Mouse (Mus musculus): ENCODE data around the gene Tbc1d19. TPM values are rescaled to one million over a fixed set of nuclear protein-coding genes. Genes with fewer than 3 reads are reported as not detected.

The Tbc1d19 gene
- polyA plus RNA-seq, 1 experiment from 2014 or later: 15.9 TPM

GRCm38 (mm10) chr5:53874966-53875365 lies 65.6 kb downstream of the Tbc1d19 start:
- H3K4me2 ChIP-seq: no peak overlapping the region
- H3K27me3 ChIP-seq (replicated peaks; ENCODE audit: control insufficient read depth, insufficient read depth, low read length): no peaks in the 10 kb centered on the region
- H3K4me1 ChIP-seq (replicated peaks; ENCODE audit: control insufficient read depth, insufficient read depth, low read length): no peaks in the 10 kb centered on the region
- H3K9me3 ChIP-seq (ENCODE audit: control insufficient read depth, low read length): no peaks in the 10 kb centered on the region
- 85% methylated on average over 3 of the region's 3 CpGs for WGBS
- no peak for ATAC-seq (replicated peaks; ENCODE audit: low FRiP score)
- no peak for DNase-seq (ENCODE audit: low spot score)
- H3K27ac ChIP-seq (ENCODE audit: low read depth, low read length): no peak overlapping the region
- H3K36me3 ChIP-seq (ENCODE audit: control insufficient read depth, insufficient read depth, low read length): no peaks in the 10 kb centered on the region
- no peak overlapping the region for H3K4me3 ChIP-seq (ENCODE audit: low read depth, low read length)
- no peak overlapping the region for H3K9ac ChIP-seq (ENCODE audit: low read depth, low read length)

- H3K9me3 ChIP-seq (ENCODE audit: control insufficient read depth, low read length): no peaks in the 10 kb centered on the region
- no peaks in the 10 kb centered on the region for H3K27me3 ChIP-seq (replicated peaks; ENCODE audit: control insufficient read depth, insufficient read depth, low read length)
- H3K36me3 ChIP-seq (ENCODE audit: control insufficient read depth, insufficient read depth, low read length): no peaks in the 10 kb centered on the region; the same call in 1 of the 2 replicates
- H3K4me3 ChIP-seq (ENCODE audit: low read depth, low read length): no peak overlapping the region
- no peak overlapping the region for H3K9ac ChIP-seq (ENCODE audit: low read depth, low read length)
- no peak overlapping the region for H3K4me2 ChIP-seq
- H3K4me1 ChIP-seq (replicated peaks; ENCODE audit: control insufficient read depth, insufficient read depth, low read length): no peaks in the 10 kb centered on the region
- H3K27ac ChIP-seq (ENCODE audit: low read depth, low read length): no peak overlapping the region
- ATAC-seq (replicated peaks; ENCODE audit: low FRiP score) (no peak), DNase-seq (ENCODE audit: low spot score) (peak; percentile 32)
- 67% methylated on average over 4 of the region's 4 CpGs for WGBS
Observed at GRCm38 (mm10) chr5:53880724-53881123, 71.3 kb downstream of the Tbc1d19 start.

GRCm38 (mm10) chr5:53881381-53881990 lies 72.1 kb downstream of the Tbc1d19 start:
- no peak overlapping the region for H3K9ac ChIP-seq (ENCODE audit: low read depth, low read length)
- H3K9me3 ChIP-seq (ENCODE audit: control insufficient read depth, low read length): no peaks in the 10 kb centered on the region
- H3K4me3 ChIP-seq (ENCODE audit: low read depth, low read length): no peak overlapping the region
- ATAC-seq (replicated peaks; ENCODE audit: low FRiP score) (no peak), DNase-seq (ENCODE audit: low spot score) (no peak)
- no peaks in the 10 kb centered on the region; the same call in 1 of the 2 replicates for H3K36me3 ChIP-seq (ENCODE audit: control insufficient read depth, insufficient read depth, low read length)
- H3K4me1 ChIP-seq (replicated peaks; ENCODE audit: control insufficient read depth, insufficient read depth, low read length): no peaks in the 10 kb centered on the region
- H3K27ac ChIP-seq (ENCODE audit: low read depth, low read length): no peak overlapping the region
- no peaks in the 10 kb centered on the region for H3K27me3 ChIP-seq (replicated peaks; ENCODE audit: control insufficient read depth, insufficient read depth, low read length)
- no peak overlapping the region for H3K4me2 ChIP-seq
- WGBS: 71% methylated on average over 4 of the region's 4 CpGs

GRCm38 (mm10) chr5:53901406-53901805 lies 92.0 kb downstream of the Tbc1d19 start:
- Histone ChIP-seq H3K4me2 (no peak overlapping the region), H3K4me1 (replicated peaks; ENCODE audit: control insufficient read depth, insufficient read depth, low read length) (no peaks in the 10 kb centered on the region), H3K27ac (ENCODE audit: low read depth, low read length) (no peak overlapping the region), H3K36me3 (ENCODE audit: control insufficient read depth, insufficient read depth, low read length) (no peaks in the 10 kb centered on the region), H3K4me3 (ENCODE audit: low read depth, low read length) (no peak overlapping the region), H3K9me3 (ENCODE audit: control insufficient read depth, low read length) (no peaks in the 10 kb centered on the region), H3K9ac (ENCODE audit: low read depth, low read length) (no peak overlapping the region), H3K27me3 (replicated peaks; ENCODE audit: control insufficient read depth, insufficient read depth, low read length) (no peaks in the 10 kb centered on the region)
- no peak for DNase-seq (ENCODE audit: low spot score)
- WGBS: 80% methylated on average over 9 of the region's 9 CpGs
- ATAC-seq (replicated peaks; ENCODE audit: low FRiP score): no peak

- no peak overlapping the region for H3K27ac ChIP-seq (ENCODE audit: low read depth, low read length)
- H3K4me1 ChIP-seq (replicated peaks; ENCODE audit: control insufficient read depth, insufficient read depth, low read length): no peaks in the 10 kb centered on the region
- no peaks in the 10 kb centered on the region for H3K9me3 ChIP-seq (ENCODE audit: control insufficient read depth, low read length)
- H3K36me3 ChIP-seq (ENCODE audit: control insufficient read depth, insufficient read depth, low read length): no peaks in the 10 kb centered on the region
- H3K9ac ChIP-seq (ENCODE audit: low read depth, low read length): no peak overlapping the region
- no peak overlapping the region for H3K4me2 ChIP-seq
- no peak overlapping the region for H3K4me3 ChIP-seq (ENCODE audit: low read depth, low read length)
- ATAC-seq (replicated peaks; ENCODE audit: low FRiP score) (no peak), DNase-seq (ENCODE audit: low spot score) (no peak)
- 82% methylated on average over 3 of the region's 3 CpGs for WGBS
- no peaks in the 10 kb centered on the region for H3K27me3 ChIP-seq (replicated peaks; ENCODE audit: control insufficient read depth, insufficient read depth, low read length)
Observed at GRCm38 (mm10) chr5:53902757-53903156, 93.4 kb downstream of the Tbc1d19 start.

- WGBS: 55% methylated on average over 3 of the region's 3 CpGs
- H3K4me2 ChIP-seq: no peak overlapping the region
- no peak overlapping the region for H3K27ac ChIP-seq (ENCODE audit: low read depth, low read length)
- ATAC-seq (replicated peaks; ENCODE audit: low FRiP score) (peak; percentile 87), DNase-seq (ENCODE audit: low spot score) (no peak)
- H3K4me3 ChIP-seq (ENCODE audit: low read depth, low read length): no peak overlapping the region
- H3K36me3 ChIP-seq (ENCODE audit: control insufficient read depth, insufficient read depth, low read length): no peaks in the 10 kb centered on the region
- no peaks in the 10 kb centered on the region for H3K27me3 ChIP-seq (replicated peaks; ENCODE audit: control insufficient read depth, insufficient read depth, low read length)
- no peak overlapping the region for H3K9ac ChIP-seq (ENCODE audit: low read depth, low read length)
- H3K4me1 ChIP-seq (replicated peaks; ENCODE audit: control insufficient read depth, insufficient read depth, low read length): no peaks in the 10 kb centered on the region
- no peaks in the 10 kb centered on the region for H3K9me3 ChIP-seq (ENCODE audit: control insufficient read depth, low read length)
Observed at GRCm38 (mm10) chr5:53909201-53909600, 99.8 kb downstream of the Tbc1d19 start.

- H3K27ac ChIP-seq (ENCODE audit: low read depth, low read length): no peak overlapping the region
- H3K27me3 ChIP-seq (replicated peaks; ENCODE audit: control insufficient read depth, insufficient read depth, low read length): no peaks in the 10 kb centered on the region
- no peak overlapping the region for H3K4me3 ChIP-seq (ENCODE audit: low read depth, low read length)
- H3K4me1 ChIP-seq (replicated peaks; ENCODE audit: control insufficient read depth, insufficient read depth, low read length): no peaks in the 10 kb centered on the region
- no peak overlapping the region for H3K4me2 ChIP-seq
- no peak for DNase-seq (ENCODE audit: low spot score)
- no peaks in the 10 kb centered on the region for H3K9me3 ChIP-seq (ENCODE audit: control insufficient read depth, low read length)
- no peaks in the 10 kb centered on the region for H3K36me3 ChIP-seq (ENCODE audit: control insufficient read depth, insufficient read depth, low read length)
- no peak overlapping the region for H3K9ac ChIP-seq (ENCODE audit: low read depth, low read length)
- 87% methylated on average over 2 of the region's 2 CpGs for WGBS
- ATAC-seq (replicated peaks; ENCODE audit: low FRiP score): no peak
Observed at GRCm38 (mm10) chr5:53920416-53920815, 111.0 kb downstream of the Tbc1d19 start.

GRCm38 (mm10) chr5:53922149-53922904 lies 112.9 kb downstream of the Tbc1d19 start:
- Histone ChIP-seq H3K9me3 (ENCODE audit: control insufficient read depth, low read length) (no peaks in the 10 kb centered on the region), H3K27ac (ENCODE audit: low read depth, low read length) (no peak overlapping the region), H3K4me1 (replicated peaks; ENCODE audit: control insufficient read depth, insufficient read depth, low read length) (no peaks in the 10 kb centered on the region), H3K36me3 (ENCODE audit: control insufficient read depth, insufficient read depth, low read length) (no peaks in the 10 kb centered on the region), H3K4me3 (ENCODE audit: low read depth, low read length) (no peak overlapping the region), H3K4me2 (no peak overlapping the region), H3K27me3 (replicated peaks; ENCODE audit: control insufficient read depth, insufficient read depth, low read length) (no peaks in the 10 kb centered on the region), H3K9ac (ENCODE audit: low read depth, low read length) (no peak overlapping the region)
- ATAC-seq (replicated peaks; ENCODE audit: low FRiP score): no peak
- DNase-seq (ENCODE audit: low spot score): no peak
- WGBS: 77% methylated on average over 10 of the region's 10 CpGs

- Histone ChIP-seq H3K4me3 (ENCODE audit: low read depth, low read length) (no peak overlapping the region), H3K27ac (ENCODE audit: low read depth, low read length) (no peak overlapping the region), H3K9me3 (ENCODE audit: control insufficient read depth, low read length) (no peaks in the 10 kb centered on the region), H3K9ac (ENCODE audit: low read depth, low read length) (no peak overlapping the region), H3K36me3 (ENCODE audit: control insufficient read depth, insufficient read depth, low read length) (no peaks in the 10 kb centered on the region), H3K4me2 (no peak overlapping the region), H3K4me1 (replicated peaks; ENCODE audit: control insufficient read depth, insufficient read depth, low read length) (no peaks in the 10 kb centered on the region), H3K27me3 (replicated peaks; ENCODE audit: control insufficient read depth, insufficient read depth, low read length) (no peaks in the 10 kb centered on the region)
- ATAC-seq (replicated peaks; ENCODE audit: low FRiP score) (no peak), DNase-seq (ENCODE audit: low spot score) (no peak)
- WGBS: 69% methylated on average over 4 of the region's 4 CpGs
Observed at GRCm38 (mm10) chr5:53924005-53924404, 114.6 kb downstream of the Tbc1d19 start.
